Mouse (Mus musculus) embryonic fibroblast, embryonic 13.5 days (primary cell): ENCODE measurements around the gene Atg7. TPM values are rescaled to one million over a fixed set of nuclear protein-coding genes. Genes with fewer than 3 reads are reported as not detected.

Experiments
- H3K27ac ChIP-seq: 2 replicates; pipeline ENCODE4 v1.5.1; 2012; ENCODE audit warnings: low read length, control low read depth, inconsistent platforms; ENCODE audit not compliant: insufficient read depth
- H3K4me1 ChIP-seq: 2 replicates; pipeline ENCODE4 v1.6.1; 2011; ENCODE audit warnings: low read length; ENCODE audit not compliant: control insufficient read depth, insufficient read depth
- H3K4me3 ChIP-seq: 2 replicates; pipeline ENCODE4 v1.5.1; 2011; ENCODE audit warnings: mild to moderate bottlenecking, control low read depth, low read length; ENCODE audit not compliant: insufficient read depth
- CTCF ChIP-seq: IDR thresholded peaks from 2 replicates; pipeline ENCODE4 v1.5.1; 2011; ENCODE audit warnings: mild to moderate bottlenecking, control low read depth, low read length, moderate library complexity, borderline replicate concordance; ENCODE audit not compliant: insufficient read depth
- POLR2A ChIP-seq: IDR thresholded peaks from 2 replicates; pipeline ENCODE4 v1.6.1; 2011; ENCODE audit warnings: low read depth, mild to moderate bottlenecking, control low read depth, low read length, moderate library complexity
- polyA plus RNA-seq: library from polyadenylated mRNA; stranded (reverse); fragments of >200 nt; gene quantifications from 2 replicates; pipeline ENCODE4 v1.2.4, GENCODE M21; 2011; ENCODE audit warnings: low read depth; ENCODE audit not compliant: missing spikeins, insufficient read length

Atg7 gene
- polyA plus RNA-seq, 1 experiment: 14.8 TPM

GRCm38 (mm10) chr6:114866619-114867018 is 223.7 kb downstream of the Atg7 start:
- no peak overlapping the region for H3K4me3 ChIP-seq
- H3K4me1 ChIP-seq: peaks cover 23% of the 10 kb centered on the region
- H3K27ac ChIP-seq: peak overlapping the region; percentile 20
- TF ChIP-seq POLR2A: no peak
- TF ChIP-seq CTCF: no peak

GRCm38 (mm10) chr6:114868656-114869055 is 225.8 kb downstream of the Atg7 start:
- TF ChIP-seq CTCF (no peak), POLR2A (no peak)
- Histone ChIP-seq H3K4me1 (peaks cover 21% of the 10 kb centered on the region), H3K4me3 (no peak overlapping the region), H3K27ac (no peak overlapping the region)

GRCm38 (mm10) chr6:114869501-114870076 is 226.7 kb downstream of the Atg7 start:
- peaks cover 26% of the 10 kb centered on the region for H3K4me1 ChIP-seq
- H3K4me3 ChIP-seq: no peak overlapping the region
- H3K27ac ChIP-seq: no peak overlapping the region
- TF ChIP-seq CTCF (no peak), POLR2A (no peak)

GRCm38 (mm10) chr6:114871010-114871660 is 228.2 kb downstream of the Atg7 start:
- H3K4me3 ChIP-seq: no peak overlapping the region
- no peak overlapping the region for H3K27ac ChIP-seq
- peaks cover 30% of the 10 kb centered on the region for H3K4me1 ChIP-seq
- TF ChIP-seq CTCF (no peak), POLR2A (no peak)

GRCm38 (mm10) chr6:114873808-114874137 is 230.9 kb downstream of the Atg7 start:
- H3K4me3 ChIP-seq: peak overlapping the region; percentile 42
- peak overlapping the region; percentile 95 for H3K27ac ChIP-seq
- peaks cover 34% of the 10 kb centered on the region for H3K4me1 ChIP-seq
- TF ChIP-seq POLR2A (no peak), CTCF (no peak)

GRCm38 (mm10) chr6:114874138-114874928 is 231.4 kb downstream of the Atg7 start:
- TF ChIP-seq CTCF (no peak), POLR2A (no peak)
- H3K27ac ChIP-seq: peak overlapping the region; percentile 95
- H3K4me1 ChIP-seq: peaks cover 31% of the 10 kb centered on the region

GRCm38 (mm10) chr6:114875018-114875558 is 232.2 kb downstream of the Atg7 start:
- H3K4me3 ChIP-seq: peak overlapping the region; percentile 42
- TF ChIP-seq POLR2A (peak; percentile 10), CTCF (no peak)
- peaks cover 26% of the 10 kb centered on the region for H3K4me1 ChIP-seq
- H3K27ac ChIP-seq: peak overlapping the region; percentile 95

More at GRCm38 (mm10) chr6:114874138-114874928, 231.4 kb downstream of the Atg7 start:
- H3K4me3 ChIP-seq: peak overlapping the region; percentile 42

GRCm38 (mm10) chr6:114876033-114876432 is 233.1 kb downstream of the Atg7 start:
- H3K27ac ChIP-seq: peak overlapping the region; percentile 95
- H3K4me1 ChIP-seq: peaks cover 26% of the 10 kb centered on the region
- no peak overlapping the region for H3K4me3 ChIP-seq
- no peak for TF ChIP-seq CTCF
- no peak for TF ChIP-seq POLR2A

- TF ChIP-seq CTCF: no peak
- TF ChIP-seq POLR2A: no peak
- H3K4me3 ChIP-seq: no peak overlapping the region
- peaks cover 26% of the 10 kb centered on the region for H3K4me1 ChIP-seq
- H3K27ac ChIP-seq: peak overlapping the region; percentile 95
These were observed 233.6 kb downstream of the Atg7 start for GRCm38 (mm10) chr6:114876546-114876945.
